In the genomic region with DNA sequence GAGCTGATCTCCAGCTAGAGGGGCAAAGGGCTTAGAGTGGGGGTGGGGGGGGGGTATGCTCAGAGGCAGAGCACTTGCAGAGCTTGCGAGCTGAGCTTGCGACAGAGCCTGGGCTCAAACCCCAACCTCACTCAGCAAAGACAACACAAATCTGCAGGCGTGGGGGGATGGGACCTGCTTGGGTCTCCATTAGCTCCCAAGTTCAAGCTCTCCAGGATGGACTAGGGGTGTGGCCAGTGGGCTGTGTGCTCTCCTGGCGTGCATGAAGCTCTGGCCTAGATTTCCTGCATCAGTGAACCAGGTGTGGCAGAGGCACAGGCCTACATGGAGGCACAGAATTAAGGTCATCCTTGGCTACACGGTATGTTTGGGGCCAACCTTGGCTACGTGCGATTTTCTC, we compare ENCODE assay signal across 11 mouse cellular contexts. TPM values are rescaled to one million over a fixed set of nuclear protein-coding genes. Genes with fewer than 3 reads are reported as not detected.
DNase-seq lines count a peak whose midpoint lies in the region; ATAC-seq and TF ChIP-seq lines count a peak whose summit lies in the region.
"Had no signal": no experiment of that assay in that cellular context is flagged by ENCODE, and none has a peak within 500 bp of the region (broad histone marks: within the 10 kb centered on the region; RNA-seq: fewer than 3 reads in every experiment).

No protein-coding gene starts in this region.

- no peak for DNase-seq in kidney, adult 8-10 months
- peak; percentile 74 for DNase-seq in thymus, postnatal 14 days
- no peak for DNase-seq in cerebellum, postnatal 25 days
- no peak for DNase-seq in right cerebral cortex, adult 18-20 months
- DNase-seq: cerebellum, postnatal 14 days had no signal

- TF ChIP-seq POLR2A in bone marrow macrophage, adult 2 months (IDR thresholded peaks at IDR 0.05; ENCODE audit: borderline replicate concordance, low read depth, low read length), result no peak

- H3K4me2 ChIP-seq in kidney, embryonic 16.5 days (replicated peaks; ENCODE audit: low read depth, low read length), result no peak overlapping the region
- 0 out of 2 replicates have a peak overlapping the region, but pooled peaks have one; percentile 7 for H3K4me2 ChIP-seq in liver, embryonic 16.5 days (ENCODE audit: low read depth, low read length)
- H3K4me2 ChIP-seq: hindbrain, embryonic 15.5 days; limb, embryonic 12.5 days had no signal

- H3K27me3 ChIP-seq in kidney, embryonic 16.5 days (ENCODE audit: insufficient read depth, low read length), result no peaks in the 10 kb centered on the region
- H3K27me3 ChIP-seq in liver, embryonic 16.5 days (ENCODE audit: control insufficient read depth, insufficient read depth, low read depth, low read length), result no peaks in the 10 kb centered on the region
- H3K27me3 ChIP-seq: hindbrain, embryonic 15.5 days; limb, embryonic 12.5 days had no signal

- H3K4me3 ChIP-seq in kidney, embryonic 16.5 days (ENCODE audit: low read length), result no peak overlapping the region
- H3K4me3 ChIP-seq in bone marrow macrophage, adult 2 months (ENCODE audit: insufficient read depth, low read length), result peak overlapping the region; percentile 8; the same call in 1 of the 2 replicates
- no peak overlapping the region for H3K4me3 ChIP-seq in liver, embryonic 16.5 days (ENCODE audit: low read depth, low read length)
- H3K4me3 ChIP-seq: hindbrain, embryonic 15.5 days; limb, embryonic 12.5 days; myocyte had no signal

- H3K9ac ChIP-seq in kidney, embryonic 16.5 days (replicated peaks; ENCODE audit: low read length), result 0 out of 2 replicates have a peak overlapping the region, but pooled peaks have one; percentile 15
- H3K9ac ChIP-seq in liver, embryonic 16.5 days (ENCODE audit: low read depth, low read length), result no peak overlapping the region
- H3K9ac ChIP-seq: hindbrain, embryonic 15.5 days; limb, embryonic 12.5 days had no signal

- no peak for TF ChIP-seq CTCF in bone marrow macrophage, adult 2 months (IDR thresholded peaks at IDR 0.05; ENCODE audit: low read depth, low read length)

- peaks cover 7% of the 10 kb centered on the region; the same call in 1 of the 2 replicates for H3K4me1 ChIP-seq in kidney, embryonic 16.5 days (ENCODE audit: insufficient read depth, low read length)
- peaks cover 35% of the 10 kb centered on the region for H3K4me1 ChIP-seq in bone marrow macrophage, adult 2 months (ENCODE audit: control insufficient read depth, insufficient read depth, low read length)
- H3K4me1 ChIP-seq in liver, embryonic 16.5 days (ENCODE audit: control insufficient read depth, low read depth, low read length), result peaks cover 13% of the 10 kb centered on the region
- H3K4me1 ChIP-seq: hindbrain, embryonic 15.5 days had no signal

- H3K36me3 ChIP-seq in kidney, embryonic 16.5 days (ENCODE audit: insufficient read depth, low read length), result no peaks in the 10 kb centered on the region
- no peaks in the 10 kb centered on the region for H3K36me3 ChIP-seq in liver, embryonic 16.5 days (ENCODE audit: control insufficient read depth, insufficient read depth)
- H3K36me3 ChIP-seq: hindbrain, embryonic 15.5 days; limb, embryonic 12.5 days had no signal

- 47% methylated on average over 7 of the region's 7 CpGs for WGBS in kidney, embryonic 16.5 days
- 49% methylated on average over 7 of the region's 7 CpGs for WGBS in liver, embryonic 16.5 days (ENCODE audit: insufficient replicate concordance)

- H3K27ac ChIP-seq in kidney, embryonic 16.5 days (ENCODE audit: low read length), result no peak overlapping the region
- H3K27ac ChIP-seq in bone marrow macrophage, adult 2 months (ENCODE audit: insufficient read depth, low read depth, low read length), result 0 out of 2 replicates have a peak overlapping the region, but pooled peaks have one; percentile 1
- peak overlapping the region; percentile 39 for H3K27ac ChIP-seq in liver, embryonic 16.5 days (ENCODE audit: low read length)
- H3K27ac ChIP-seq: hindbrain, embryonic 15.5 days; limb, embryonic 12.5 days had no signal

- ATAC-seq in kidney, embryonic 16.5 days (ENCODE audit: low FRiP score, low TSS enrichment), result peak; percentile 62
- ATAC-seq in liver, embryonic 16.5 days (ENCODE audit: low read depth), result 0 out of 2 replicates have a peak, but pooled peaks have one; percentile 8

- H3K9me3 ChIP-seq in kidney, embryonic 16.5 days (ENCODE audit: low read length), result no peaks in the 10 kb centered on the region
- no peaks in the 10 kb centered on the region for H3K9me3 ChIP-seq in liver, embryonic 16.5 days (replicated peaks; ENCODE audit: control insufficient read depth, low read length)
- H3K9me3 ChIP-seq: hindbrain, embryonic 15.5 days; limb, embryonic 12.5 days had no signal

RNA-seq across cellular contexts. Expression of a gene that starts 4.0 kb away (rescaled TPM):
- polyA plus RNA-seq in kidney, embryonic 16.5 days (2015; fragmentation: Nextera tagmentation; extraction: Ambion mirVana), result 2.4 TPM in 2 replicates
- 318 and 365 TPM in 2 replicates for polyA plus RNA-seq in bone marrow macrophage, adult 2 months (2012; ENCODE audit: insufficient read depth, insufficient read length, missing spikeins)
- 14.1 and 15.4 TPM in 2 replicates for polyA plus RNA-seq in liver, embryonic 16.5 days (2015; fragmentation: Nextera tagmentation; extraction: Ambion mirVana)
- polyA plus RNA-seq: myocyte had no signal

RNA-seq across cellular contexts. Expression of a gene that starts 28.2 kb away (rescaled TPM):
- 46.1 and 51.7 TPM in 2 replicates for polyA plus RNA-seq in kidney, embryonic 16.5 days (2015; fragmentation: Nextera tagmentation; extraction: Ambion mirVana)
- 0.99 and 1.7 TPM in 2 replicates for polyA plus RNA-seq in bone marrow macrophage, adult 2 months (2012; ENCODE audit: insufficient read depth, insufficient read length, missing spikeins)
- polyA plus RNA-seq in liver, embryonic 16.5 days (2015; fragmentation: Nextera tagmentation; extraction: Ambion mirVana), result 3.6 and 4.5 TPM in 2 replicates

RNA-seq across cellular contexts. Expression of a gene that starts 55.9 kb away (rescaled TPM):
- 107 and 110 TPM in 2 replicates for polyA plus RNA-seq in kidney, embryonic 16.5 days (2015; fragmentation: Nextera tagmentation; extraction: Ambion mirVana)
- polyA plus RNA-seq in bone marrow macrophage, adult 2 months (2012; ENCODE audit: insufficient read depth, insufficient read length, missing spikeins), result 106 and 109 TPM in 2 replicates
- 82.4 and 83.7 TPM in 2 replicates for polyA plus RNA-seq in liver, embryonic 16.5 days (2015; fragmentation: Nextera tagmentation; extraction: Ambion mirVana)

RNA-seq across cellular contexts. Expression of a gene that starts 56.2 kb away (rescaled TPM):
- 54.8 and 62.4 TPM in 2 replicates for polyA plus RNA-seq in kidney, embryonic 16.5 days (2015; fragmentation: Nextera tagmentation; extraction: Ambion mirVana)
- 23.5 and 29.8 TPM in 2 replicates for polyA plus RNA-seq in bone marrow macrophage, adult 2 months (2012; ENCODE audit: insufficient read depth, insufficient read length, missing spikeins)
- polyA plus RNA-seq in liver, embryonic 16.5 days (2015; fragmentation: Nextera tagmentation; extraction: Ambion mirVana), result 13.9 and 15.7 TPM in 2 replicates

Comparison
In these comparisons a context has a peak if more than half of its experiments do, and no peak if none do; other contexts are left out.
1. RNA of a gene that starts 4.0 kb away (polyA plus RNA-seq): 318 to 365 TPM in bone marrow macrophage, adult 2 months; 14.1 to 15.4 TPM in liver, embryonic 16.5 days and 2.4 TPM in kidney, embryonic 16.5 days; every median in the first group is over 10 times any median in the second.